Mouse (Mus musculus) kidney, adult 9 months (tissue): Measurements from ENCODE around the gene Sh3gl1.

Source experiments
- DNase-seq: peaks from one replicate; pipeline ENCODE4 v3.0.0; 2022

Sh3gl1 gene

GRCm38 (mm10) chr17:56039345-56039744, 2.9 kb upstream of the Sh3gl1 start:
- no peak for DNase-seq

GRCm38 (mm10) chr17:56038583-56039261, 2.3 kb upstream of the Sh3gl1 start:
- DNase-seq, result no peak

- no peak for DNase-seq
Observed at GRCm38 (mm10) chr17:56036901-56037287, 459 bp upstream of the Sh3gl1 start.

GRCm38 (mm10) chr17:56035216-56035615, 1.2 kb downstream of the Sh3gl1 start:
- no peak for DNase-seq

GRCm38 (mm10) chr17:56034726-56035100, 1.7 kb downstream of the Sh3gl1 start:
- no peak for DNase-seq

GRCm38 (mm10) chr17:56034040-56034725, 2.3 kb downstream of the Sh3gl1 start:
- no peak for DNase-seq

- DNase-seq, result no peak
Observed at GRCm38 (mm10) chr17:56032831-56033230, 3.6 kb downstream of the Sh3gl1 start.

- DNase-seq, result peak; percentile 67
Observed at GRCm38 (mm10) chr17:56032127-56032733, 4.2 kb downstream of the Sh3gl1 start.

- DNase-seq, result no peak
Observed at GRCm38 (mm10) chr17:56031431-56031830, 5.0 kb downstream of the Sh3gl1 start.

GRCm38 (mm10) chr17:56030919-56031318, 5.5 kb downstream of the Sh3gl1 start:
- DNase-seq, result peak; percentile 80

GRCm38 (mm10) chr17:56030238-56030870, 6.1 kb downstream of the Sh3gl1 start:
- DNase-seq, result no peak

- no peak for DNase-seq
Observed at GRCm38 (mm10) chr17:56027801-56028441, 8.5 kb downstream of the Sh3gl1 start.

GRCm38 (mm10) chr17:56026881-56027280, 9.6 kb downstream of the Sh3gl1 start:
- DNase-seq, result no peak

- no peak for DNase-seq
Observed at GRCm38 (mm10) chr17:56026303-56026702, 10.1 kb downstream of the Sh3gl1 start.

- no peak for DNase-seq
Observed at GRCm38 (mm10) chr17:56024931-56025330, 11.5 kb downstream of the Sh3gl1 start.

GRCm38 (mm10) chr17:56024476-56024875, 12.0 kb downstream of the Sh3gl1 start:
- no peak for DNase-seq

- DNase-seq, result no peak
Observed at GRCm38 (mm10) chr17:56023386-56023785, 13.0 kb downstream of the Sh3gl1 start.

- no peak for DNase-seq
Observed at GRCm38 (mm10) chr17:56022989-56023290, 13.5 kb downstream of the Sh3gl1 start.

GRCm38 (mm10) chr17:56022131-56022988, 14.1 kb downstream of the Sh3gl1 start:
- DNase-seq, result no peak

GRCm38 (mm10) chr17:56021161-56021910, 15.1 kb downstream of the Sh3gl1 start:
- DNase-seq, result no peak

GRCm38 (mm10) chr17:56020400-56021084, 15.9 kb downstream of the Sh3gl1 start:
- DNase-seq, result no peak
